Mouse (Mus musculus) CH12.LX (cell line): Measurements from ENCODE around the gene Tet3.

Source experiments
- CTCF ChIP-seq, 2 experiments: IDR thresholded peaks in 1 of 2; conservative IDR thresholded peaks in 1 of 2; 2 replicates each; pipeline ENCODE4 v1.5.1; 2011 to 2012; ENCODE audit warnings: low read depth in 2 of 2, low read length in 2 of 2, improper control_type of control experiment in 1 of 2, inconsistent platforms in 1 of 2, mild to moderate bottlenecking in 1 of 2, moderate library complexity in 1 of 2
- ETS1 ChIP-seq: conservative IDR thresholded peaks from 2 replicates; pipeline ENCODE4 v1.6.1; 2012; ENCODE audit warnings: low read depth, mild to moderate bottlenecking, inconsistent platforms, low read length, improper control_type of control experiment, moderate library complexity
- JUND ChIP-seq: conservative IDR thresholded peaks from 2 replicates; pipeline ENCODE4 v1.6.1; 2011; ENCODE audit warnings: low read depth, low read length, improper control_type of control experiment
- MXI1 ChIP-seq: IDR thresholded peaks from 2 replicates; pipeline ENCODE4 v1.6.1; 2011; ENCODE audit warnings: mild to moderate bottlenecking, low read depth, low read length, improper control_type of control experiment
- MYC ChIP-seq: IDR thresholded peaks from 2 replicates; pipeline ENCODE4 v1.6.1; 2011; ENCODE audit warnings: low read depth, mild to moderate bottlenecking, improper control_type of control experiment, low read length
- POLR2A ChIP-seq: IDR thresholded peaks from 2 replicates; pipeline ENCODE4 v1.6.1; 2011; ENCODE audit warnings: low read depth, mild to moderate bottlenecking, improper control_type of control experiment, low read length
- TBP ChIP-seq: conservative IDR thresholded peaks from 2 replicates; pipeline ENCODE4 v1.6.1; 2011; ENCODE audit warnings: low read depth, low read length, improper control_type of control experiment
- TCF12 ChIP-seq: IDR thresholded peaks from 2 replicates; pipeline ENCODE4 v1.6.1; 2014; ENCODE audit warnings: low read depth, mild to moderate bottlenecking, inconsistent platforms, low read length, improper control_type of control experiment
- ZC3H11A ChIP-seq: IDR thresholded peaks from 2 replicates; pipeline ENCODE4 v1.6.1; 2012; ENCODE audit warnings: low read depth, mild to moderate bottlenecking, inconsistent platforms, low read length, improper control_type of control experiment
- ZNF384 ChIP-seq: IDR thresholded peaks from 2 replicates; pipeline ENCODE4 v1.6.1; 2012; ENCODE audit warnings: low read depth, low read length, improper control_type of control experiment, inconsistent platforms

- no peak for TF ChIP-seq CTCF (conservative IDR thresholded peaks at IDR 0.05 in 1 of 2, IDR thresholded peaks at IDR 0.05 in 1 of 2; ENCODE audit: low read depth in 2 of 2, low read length in 2 of 2)
- no peak for TF ChIP-seq ZNF384
- TF ChIP-seq ZC3H11A: no peak
- no peak for TF ChIP-seq TBP
- TF ChIP-seq MYC: no peak
- no peak for TF ChIP-seq ETS1
- TF ChIP-seq JUND: no peak
- TF ChIP-seq POLR2A: no peak
- no peak for TF ChIP-seq TCF12
- TF ChIP-seq MXI1: no peak
These were observed 11.9 kb downstream of the Tet3 start for GRCm38 (mm10) chr6:83447031-83447430.
